Mouse (Mus musculus) gastrocnemius, postnatal 14 days (tissue): ENCODE results near the gene Ccdc12. TPM values are rescaled to one million over a fixed set of nuclear protein-coding genes. Genes with fewer than 3 reads are reported as not detected.
A peak's percentile ranks its signal among the peaks of the same experiment; 100 is the strongest.

ENCODE experiments used
- DNase-seq: peaks from one replicate; pipeline ENCODE4 v3.0.0; 2021; ENCODE audit warnings: mixed read lengths
- intact Hi-C: fragments of 180-260 bp; cut with DNase I; formaldehyde crosslinking; loops from one replicate; pipeline ENCODE4 v1.15.1; 2025; ENCODE audit warnings: low total_unique reads
- long read RNA-seq, 2 experiments: library from polyadenylated mRNA; stranded (forward); transcript quantifications; one replicate each; pipeline ENCODE4 v2.0.0; 2021
- total RNA-seq, 2 experiments: library from RNA; stranded (reverse); gene quantifications; 2 replicates each; pipeline ENCODE4 v1.2.3; 2021

Ccdc12 gene
- 10 to 100 TPM; 46.4 to 52.6 TPM for total RNA-seq
- long read RNA-seq, experiment 1, transcript Ccdc12-201 (7 exons, 834 nt) = major isoform, 31 of 35 reads
- long read RNA-seq, experiment 1, partial matches to known transcripts = 1 of 35 reads
- long read RNA-seq, experiment 1, other reads (novel, unspliced or antisense) = 2 of 35 reads
- long read RNA-seq, experiment 2, transcript Ccdc12-201 (7 exons, 834 nt) = major isoform, 38 of 39 reads
- long read RNA-seq, experiment 2, partial matches to known transcripts = 0 of 39 reads
- long read RNA-seq, experiment 2, other reads (novel, unspliced or antisense) = 1 of 39 reads

DNA sequence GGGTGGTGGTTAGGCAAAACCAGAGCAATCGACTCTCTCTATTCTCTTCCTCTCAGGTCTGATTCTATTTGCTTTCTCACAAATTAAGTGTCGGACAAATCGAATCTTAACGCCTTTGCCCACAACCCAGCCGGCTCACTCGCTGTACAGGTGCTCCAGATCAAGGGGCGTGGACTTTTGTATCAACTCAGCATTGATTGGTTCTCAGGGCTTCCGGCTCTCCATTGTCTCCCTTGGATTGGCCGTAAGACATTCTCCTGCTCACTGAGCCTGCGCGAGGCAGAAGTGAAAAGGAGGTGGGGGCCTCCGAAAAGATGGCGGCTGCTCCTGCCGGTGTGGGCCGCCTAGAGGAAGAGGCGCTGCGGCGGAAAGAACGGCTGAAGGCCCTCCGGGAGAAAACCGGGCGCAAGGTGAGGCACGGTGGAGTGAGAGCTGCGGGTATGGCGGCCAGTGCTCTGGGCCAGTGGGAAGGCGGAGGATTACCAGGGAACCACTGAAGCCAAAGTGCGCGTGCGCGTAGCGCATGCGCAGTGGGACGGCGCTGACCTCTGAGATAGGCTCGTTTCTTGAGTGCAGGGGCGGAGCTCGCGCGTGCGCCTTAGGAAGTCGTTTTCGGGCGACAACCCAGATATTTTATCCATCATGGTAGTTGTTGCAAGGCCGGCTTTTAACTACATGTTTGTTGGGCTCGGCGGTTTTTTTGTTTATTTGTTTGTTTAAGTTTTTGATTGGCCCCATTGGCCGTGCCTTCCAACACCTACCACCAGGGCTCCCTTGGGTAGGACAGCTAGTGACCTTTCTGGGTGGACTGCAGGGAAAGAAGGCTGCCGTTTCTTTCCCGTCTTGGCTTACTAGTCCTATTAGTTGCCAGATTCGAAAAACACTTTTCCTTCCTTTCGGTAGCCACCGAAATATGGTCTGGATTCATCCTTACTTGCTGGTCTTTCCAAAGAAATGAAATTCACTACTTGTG lies at the start of gene Ccdc12:
Gene Ccdc12 (plus strand): TSS at position 255 of the 973 bp plus-strand sequence.
- intact Hi-C loops = no loop called here
- DNase-seq = peak; percentile 92

DNA sequence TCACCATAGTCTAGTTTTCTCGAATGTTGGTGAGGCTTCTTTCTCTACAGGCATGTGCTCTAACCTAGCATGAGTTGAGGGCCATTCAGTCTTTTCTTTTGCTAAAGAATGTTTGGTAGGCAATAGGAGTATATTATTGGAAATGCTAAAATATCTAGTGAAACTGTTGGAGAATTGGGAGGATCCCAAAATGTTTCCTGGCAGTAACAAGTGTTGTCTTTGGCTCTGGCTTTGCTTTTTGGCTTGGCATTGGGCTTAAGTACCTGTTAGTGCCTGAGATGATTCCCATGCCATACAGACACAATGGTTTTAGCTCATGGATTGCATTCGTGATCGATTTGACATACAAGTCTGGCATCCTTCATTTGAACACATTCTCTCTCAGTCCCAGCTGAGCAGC lies 44.8 kb upstream of the Ccdc12 start:
- intact Hi-C loops = no loop called here
- DNase-seq = no peak

DNA sequence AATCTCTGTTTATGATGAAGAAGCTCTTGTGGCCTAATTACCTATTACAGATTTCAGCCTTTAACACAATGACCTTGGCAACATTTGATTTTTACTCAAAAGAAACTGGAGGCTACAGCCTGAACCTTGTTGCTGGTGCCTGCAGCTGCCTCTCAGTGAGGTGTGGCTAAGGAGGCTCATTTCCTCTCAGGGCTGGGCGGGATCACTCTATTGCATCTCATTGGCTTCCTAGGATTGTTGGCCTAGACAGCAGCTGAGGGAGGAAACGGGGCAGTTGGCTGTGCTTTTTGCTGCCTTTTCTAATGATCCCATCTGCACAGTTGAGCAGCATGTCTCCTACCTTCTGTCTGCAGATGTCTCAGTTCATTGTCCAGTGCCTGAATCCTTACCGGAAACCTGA lies 39.2 kb upstream of the Ccdc12 start:
- intact Hi-C loops = no loop called here
- DNase-seq = no peak

DNA sequence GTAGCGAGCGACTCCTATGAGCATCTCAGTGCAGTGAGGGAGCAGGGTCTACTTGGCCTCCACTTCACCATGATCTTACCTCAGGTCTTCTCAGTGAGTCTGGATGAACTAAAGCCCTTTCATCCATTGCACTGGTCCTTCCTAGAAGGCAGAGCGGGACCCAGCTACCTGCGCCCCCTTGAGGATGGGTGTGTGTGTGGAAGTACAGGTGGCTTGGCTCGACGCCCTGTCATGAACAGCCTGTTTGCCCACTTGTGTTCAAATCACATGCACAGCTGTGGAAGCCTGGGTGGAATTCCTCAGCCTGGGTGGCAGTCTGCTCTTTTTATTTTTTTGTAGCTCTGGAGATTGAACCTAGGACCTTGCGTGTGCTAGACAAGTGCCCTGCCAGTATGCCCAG lies 36.1 kb upstream of the Ccdc12 start:
- intact Hi-C loops = no loop called here
- DNase-seq = no peak

GRCm38 (mm10) chr9:110620685-110621084 lies 35.6 kb upstream of the Ccdc12 start:
- intact Hi-C loops = no loop called here

GRCm38 (mm10) chr9:110622621-110623219 lies 33.6 kb upstream of the Ccdc12 start:
- intact Hi-C loops = no loop called here
- DNase-seq = no peak

More at GRCm38 (mm10) chr9:110620685-110621084, 35.6 kb upstream of the Ccdc12 start:
- DNase-seq = no peak

GRCm38 (mm10) chr9:110623416-110624195 lies 32.7 kb upstream of the Ccdc12 start:
- DNase-seq = no peak
- intact Hi-C loops = no loop called here

GRCm38 (mm10) chr9:110624361-110625166 lies 31.7 kb upstream of the Ccdc12 start, which contains the start of gene Nradd:
Gene Nradd (minus strand): TSS chr9:110624452.
- peak; percentile 93 for DNase-seq
- intact Hi-C loops = no loop called here

- no peak for DNase-seq
- intact Hi-C loops = no loop called here
Observed at GRCm38 (mm10) chr9:110625350-110625908, 30.9 kb upstream of the Ccdc12 start.

- intact Hi-C loops = loop anchor here (5.0 to 10.0 kb wide), 2 partner anchors 155 to 183 kb away; no protein-coding TSS in a partner anchor
Observed at GRCm38 (mm10) chr9:110630171-110630570, 26.1 kb upstream of the Ccdc12 start.

DNA sequence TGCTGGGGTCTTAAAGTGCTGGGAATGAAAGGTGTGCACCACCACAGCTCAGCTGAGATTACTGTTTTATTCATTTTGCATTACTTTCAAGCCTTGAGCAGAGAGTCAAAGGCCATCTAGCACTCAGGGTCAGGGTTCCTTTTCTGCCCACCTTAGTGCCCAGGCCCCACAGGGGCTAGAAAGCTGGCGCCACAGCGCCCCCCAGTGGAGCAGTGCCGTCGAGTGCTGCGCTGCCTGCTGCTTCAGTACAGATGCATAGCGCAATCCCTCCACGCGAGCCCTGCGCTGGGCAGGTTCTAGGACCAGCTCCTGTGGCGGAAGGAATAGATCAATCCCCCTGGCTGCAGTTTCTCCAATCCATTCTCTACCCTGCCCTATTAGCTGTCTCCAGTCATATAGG lies 25.1 kb upstream of the Ccdc12 start:
- intact Hi-C loops = loop anchor here (5.0 to 10.0 kb wide), 2 partner anchors 154 to 184 kb away; no protein-coding TSS in a partner anchor
- DNase-seq = peak; percentile 55

More at GRCm38 (mm10) chr9:110630171-110630570, 26.1 kb upstream of the Ccdc12 start:
- no peak for DNase-seq

GRCm38 (mm10) chr9:110631651-110632275 lies 24.5 kb upstream of the Ccdc12 start:
- intact Hi-C loops = loop anchor here (5.0 to 10.0 kb wide), 2 partner anchors 153 to 184 kb away; no protein-coding TSS in a partner anchor
- DNase-seq = no peak

GRCm38 (mm10) chr9:110632671-110633070 lies 23.6 kb upstream of the Ccdc12 start:
- DNase-seq = no peak
- intact Hi-C loops = loop anchor here (5.0 to 10.0 kb wide), 2 partner anchors 152 to 185 kb away; no protein-coding TSS in a partner anchor

DNA sequence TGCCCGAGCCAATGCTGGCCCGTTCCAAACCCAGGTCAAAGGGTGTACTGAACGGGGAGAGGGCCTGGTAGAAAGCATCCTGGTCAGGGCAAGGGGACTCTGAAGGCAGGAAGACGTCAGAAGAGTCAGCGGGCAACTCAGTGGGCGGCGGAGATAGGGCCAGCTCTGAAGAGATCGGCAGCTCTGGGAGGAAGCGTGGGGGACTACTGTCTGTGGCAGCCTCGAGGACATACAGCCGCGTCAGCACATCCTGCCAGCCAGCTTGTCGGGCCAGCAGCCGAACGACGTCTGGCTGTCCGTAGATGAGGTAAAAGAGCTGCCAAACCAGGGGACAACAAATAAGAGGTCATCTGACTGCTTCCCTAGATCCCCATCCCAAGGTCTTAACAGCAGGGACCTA lies 22.4 kb upstream of the Ccdc12 start:
- DNase-seq = no peak
- intact Hi-C loops = loop anchor here (5.0 to 10.0 kb wide), 2 partner anchors 151 to 187 kb away; no protein-coding TSS in a partner anchor

GRCm38 (mm10) chr9:110635225-110635624 lies 21.1 kb upstream of the Ccdc12 start:
- intact Hi-C loops = loop anchor here (1.0 to 10.0 kb wide), 2 partner anchors 75 to 150 kb away; no protein-coding TSS in a partner anchor
- DNase-seq = peak; percentile 89

GRCm38 (mm10) chr9:110638611-110639021 lies 17.7 kb upstream of the Ccdc12 start:
- intact Hi-C loops = loop anchor here (10.0 kb wide), 1 partner anchor 146 kb away; no protein-coding TSS in a partner anchor
- DNase-seq = no peak

GRCm38 (mm10) chr9:110641006-110641405 lies 15.3 kb upstream of the Ccdc12 start:
- intact Hi-C loops = no loop called here
- DNase-seq = no peak
